Mouse (Mus musculus): ENCODE measurements around the gene Gm42688. TPM values are rescaled to one million over a fixed set of nuclear protein-coding genes. Genes with fewer than 3 reads are reported as not detected.

Gene Gm42688
- 9.4 and 10.0 TPM in 2 replicates for polyA plus RNA-seq (2012; rRNA removed)

DNA sequence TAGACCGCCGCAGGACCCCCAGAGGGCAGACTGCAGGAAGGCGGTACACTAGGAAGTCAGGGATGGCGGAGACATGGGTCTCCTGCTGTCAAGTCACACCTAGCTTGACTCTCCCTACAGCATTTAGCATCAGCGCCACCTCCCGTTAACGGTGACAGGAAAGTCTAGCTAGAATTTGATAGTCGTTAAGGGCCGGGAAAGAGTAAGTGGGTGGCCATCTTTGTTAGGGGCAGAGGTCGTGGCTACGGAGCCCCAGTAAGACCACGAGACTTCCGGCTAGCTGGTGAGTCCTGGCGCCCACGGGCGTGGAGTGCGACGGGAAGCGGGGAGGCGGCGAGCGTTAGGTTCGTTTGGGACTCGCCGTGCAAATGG, at the start of gene Gm42688, which contains the start of gene Ccdc142:
Gm42688 (plus strand) TSS at position 302 of the 372 bp plus-strand sequence.
Ccdc142 (plus strand) TSS at position 286 of the 372 bp plus-strand sequence.
- peak within 1 kb of the TSS; percentile 99 for H3K4me3 ChIP-seq (ENCODE audit: control insufficient read depth, low read depth, low read length)
- no peaks in the 10 kb centered on the region for H3K36me3 ChIP-seq (ENCODE audit: control insufficient read depth, insufficient read depth, low read length)
- H3K27ac ChIP-seq (ENCODE audit: control insufficient read depth, insufficient read depth, low read depth, low read length) = peak within 1 kb of the TSS; percentile 97
- no peaks in the 10 kb centered on the region for H3K27me3 ChIP-seq (ENCODE audit: control insufficient read depth, insufficient read depth, low read length)
- H3K4me1 ChIP-seq (ENCODE audit: control insufficient read depth, insufficient read depth, low read length) = peaks cover 19% of the 10 kb centered on the region
- TF ChIP-seq POLR2A (IDR thresholded peaks at IDR 0.05; ENCODE audit: control insufficient read depth, low read depth, low read length) = peak; percentile 93
- peak; percentile 30; the same call in 1 of the 2 replicates for TF ChIP-seq CTCF (IDR thresholded peaks at IDR 0.05; ENCODE audit: control insufficient read depth, insufficient read depth, insufficient replicate concordance, low read depth, low read length)

DNA sequence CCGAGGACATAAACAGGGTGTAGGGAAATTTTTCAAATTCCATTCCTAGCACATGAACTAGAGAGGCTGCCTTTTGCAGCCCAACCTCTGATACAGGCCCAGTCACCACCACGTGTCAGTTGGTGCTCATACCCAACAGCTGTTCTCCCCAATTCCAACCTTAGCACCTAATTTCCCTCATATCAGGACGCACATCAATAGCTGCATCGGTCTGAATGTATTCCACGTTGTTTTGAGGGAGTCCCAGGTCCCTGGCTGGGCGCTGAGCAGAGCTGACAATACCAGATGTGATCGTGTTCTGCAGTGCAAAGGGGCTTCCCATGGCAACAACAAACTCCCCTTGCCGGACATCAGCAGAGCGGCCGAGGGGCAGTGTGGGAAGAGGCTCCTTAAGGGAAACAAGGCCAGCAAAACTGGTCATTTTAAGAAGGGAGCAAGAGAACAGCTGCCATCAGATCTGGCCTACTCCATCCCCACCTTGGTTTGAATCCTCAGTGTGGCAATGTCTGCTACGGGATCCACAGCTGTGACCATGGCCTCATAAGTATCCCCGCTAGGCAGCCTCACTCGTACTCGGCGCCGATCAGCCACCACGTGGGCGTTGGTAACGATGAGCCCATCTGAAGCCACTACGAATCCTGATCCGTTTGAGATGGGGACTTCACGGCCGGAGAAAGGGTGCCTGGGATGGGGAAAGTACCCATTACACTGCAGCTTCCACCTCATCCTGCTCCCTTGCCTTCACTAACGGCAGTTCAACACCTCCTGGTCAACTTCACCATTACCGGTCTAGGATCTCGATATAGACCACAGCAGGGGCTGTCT, 48.1 kb upstream of the Gm42688 start:
- TF ChIP-seq CTCF (IDR thresholded peaks at IDR 0.05; ENCODE audit: control insufficient read depth, insufficient read depth, insufficient replicate concordance, low read depth, low read length) (no peak), POLR2A (IDR thresholded peaks at IDR 0.05; ENCODE audit: control insufficient read depth, low read depth, low read length) (0 out of 2 replicates have a peak, but pooled peaks have one; percentile 15)
- Histone ChIP-seq H3K36me3 (ENCODE audit: control insufficient read depth, insufficient read depth, low read length) (no peaks in the 10 kb centered on the region), H3K27ac (ENCODE audit: control insufficient read depth, insufficient read depth, low read depth, low read length) (peak overlapping the region; percentile 86), H3K27me3 (ENCODE audit: control insufficient read depth, insufficient read depth, low read length) (no peaks in the 10 kb centered on the region), H3K4me3 (ENCODE audit: control insufficient read depth, low read depth, low read length) (peak overlapping the region; percentile 87), H3K4me1 (ENCODE audit: control insufficient read depth, insufficient read depth, low read length) (peaks cover 12% of the 10 kb centered on the region)

DNA sequence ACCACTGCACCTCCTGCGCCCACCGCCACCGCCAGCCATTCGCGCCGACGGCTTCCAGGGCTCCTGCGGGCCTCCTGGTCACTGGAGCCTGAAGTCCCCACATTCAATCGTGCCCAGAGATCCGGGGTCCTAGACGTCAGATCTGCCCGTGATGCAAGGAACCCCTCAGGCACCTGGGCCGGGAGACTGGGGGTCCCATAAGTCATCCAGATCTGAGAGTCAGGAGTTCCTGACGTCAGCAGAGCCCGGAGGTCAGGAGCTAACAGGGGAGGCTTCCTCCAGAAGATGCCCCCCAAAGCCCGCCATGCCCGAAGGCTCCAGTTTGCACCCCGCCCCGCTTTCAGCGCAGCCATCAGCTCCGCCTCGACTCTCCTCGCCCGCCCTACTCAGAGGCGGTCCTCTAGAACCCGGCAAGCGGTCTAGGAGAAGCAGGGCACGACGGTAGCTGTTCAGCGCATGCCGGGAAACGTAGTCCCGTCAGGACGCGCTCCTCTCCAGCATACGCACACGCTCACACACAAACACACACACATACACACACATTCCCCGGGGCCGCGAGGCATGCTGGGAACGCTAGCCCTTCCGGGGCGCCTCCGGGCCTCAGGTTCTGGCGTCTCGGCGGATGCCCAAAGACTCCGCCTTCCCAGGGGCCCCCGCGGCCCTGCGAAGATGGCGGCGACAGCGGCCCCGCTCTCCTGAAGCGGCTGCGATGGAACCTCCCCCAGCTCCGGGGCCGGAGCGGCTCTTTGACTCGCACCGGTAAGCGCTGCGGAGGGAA, 47.2 kb upstream of the Gm42688 start, which contains the start of gene Aup1:
Aup1 (plus strand) TSS at position 448 of the 778 bp plus-strand sequence.
- peak; percentile 69 for TF ChIP-seq POLR2A (IDR thresholded peaks at IDR 0.05; ENCODE audit: control insufficient read depth, low read depth, low read length)
- TF ChIP-seq CTCF (IDR thresholded peaks at IDR 0.05; ENCODE audit: control insufficient read depth, insufficient read depth, insufficient replicate concordance, low read depth, low read length) = no peak
- Histone ChIP-seq H3K4me1 (ENCODE audit: control insufficient read depth, insufficient read depth, low read length) (peaks cover 12% of the 10 kb centered on the region), H3K27ac (ENCODE audit: control insufficient read depth, insufficient read depth, low read depth, low read length) (peak within 1 kb of the TSS; percentile 86), H3K36me3 (ENCODE audit: control insufficient read depth, insufficient read depth, low read length) (no peaks in the 10 kb centered on the region), H3K4me3 (ENCODE audit: control insufficient read depth, low read depth, low read length) (peak within 1 kb of the TSS; percentile 87), H3K27me3 (ENCODE audit: control insufficient read depth, insufficient read depth, low read length) (no peaks in the 10 kb centered on the region)

DNA sequence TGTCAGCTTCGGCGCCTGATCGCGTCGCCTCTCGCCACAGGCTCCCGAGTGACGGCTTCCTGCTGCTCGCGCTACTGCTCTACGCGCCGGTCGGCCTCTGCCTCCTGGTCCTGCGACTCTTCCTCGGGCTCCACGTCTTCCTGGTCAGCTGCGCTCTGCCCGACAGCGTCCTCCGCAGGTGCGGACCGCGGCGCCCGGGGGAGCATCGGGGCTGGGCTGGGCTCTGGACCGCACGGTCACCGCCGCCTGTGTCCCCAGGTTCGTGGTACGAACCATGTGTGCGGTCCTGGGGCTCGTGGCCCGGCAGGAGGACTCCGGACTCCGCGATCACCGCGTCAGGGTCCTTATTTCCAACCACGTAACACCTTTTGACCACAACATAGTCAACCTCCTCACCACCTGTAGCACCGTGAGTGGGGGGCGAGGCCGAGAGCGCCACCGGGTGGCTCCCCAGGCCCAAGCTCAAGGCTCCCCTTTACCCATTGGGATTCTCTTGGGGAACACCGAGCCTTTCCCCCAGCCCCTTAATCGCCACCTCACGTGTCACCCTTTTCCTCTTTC, 46.5 kb upstream of the Gm42688 start, which contains the start of gene Htra2:
Htra2 (minus strand) TSS at position 403 of the 561 bp plus-strand sequence.
- Histone ChIP-seq H3K4me1 (ENCODE audit: control insufficient read depth, insufficient read depth, low read length) (peaks cover 12% of the 10 kb centered on the region), H3K4me3 (ENCODE audit: control insufficient read depth, low read depth, low read length) (peak within 1 kb of the TSS; percentile 87), H3K27me3 (ENCODE audit: control insufficient read depth, insufficient read depth, low read length) (no peaks in the 10 kb centered on the region), H3K36me3 (ENCODE audit: control insufficient read depth, insufficient read depth, low read length) (no peaks in the 10 kb centered on the region), H3K27ac (ENCODE audit: control insufficient read depth, insufficient read depth, low read depth, low read length) (peak within 1 kb of the TSS; percentile 86)
- TF ChIP-seq POLR2A (IDR thresholded peaks at IDR 0.05; ENCODE audit: control insufficient read depth, low read depth, low read length) (no peak), CTCF (IDR thresholded peaks at IDR 0.05; ENCODE audit: control insufficient read depth, insufficient read depth, insufficient replicate concordance, low read depth, low read length) (no peak)

DNA sequence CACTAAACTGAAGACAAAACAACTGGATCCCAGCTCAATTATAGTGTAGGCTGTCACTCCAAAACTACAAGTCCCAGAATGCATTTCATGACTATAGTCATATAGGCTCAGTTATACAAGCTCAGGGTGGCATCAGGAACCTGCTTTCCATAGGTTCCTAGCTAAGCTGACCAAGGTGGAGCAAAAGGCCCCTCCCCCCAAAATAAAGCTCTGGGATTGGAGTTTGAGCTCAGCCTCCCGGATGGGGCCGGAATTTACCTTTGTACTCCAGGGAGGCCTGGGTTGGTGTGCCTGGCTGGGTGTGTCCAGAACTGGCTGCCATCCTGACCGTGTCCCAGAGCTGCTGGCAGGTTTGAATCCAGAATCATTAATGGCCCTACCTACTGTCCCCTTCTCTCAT, 43.6 kb upstream of the Gm42688 start, which contains the start of gene Dqx1:
Dqx1 (plus strand) TSS at position 55 of the 400 bp plus-strand sequence.
- TF ChIP-seq POLR2A (IDR thresholded peaks at IDR 0.05; ENCODE audit: control insufficient read depth, low read depth, low read length) (no peak), CTCF (IDR thresholded peaks at IDR 0.05; ENCODE audit: control insufficient read depth, insufficient read depth, insufficient replicate concordance, low read depth, low read length) (no peak)
- Histone ChIP-seq H3K36me3 (ENCODE audit: control insufficient read depth, insufficient read depth, low read length) (no peaks in the 10 kb centered on the region), H3K4me3 (ENCODE audit: control insufficient read depth, low read depth, low read length) (no peak within 1 kb of the TSS), H3K4me1 (ENCODE audit: control insufficient read depth, insufficient read depth, low read length) (peaks cover 12% of the 10 kb centered on the region), H3K27ac (ENCODE audit: control insufficient read depth, insufficient read depth, low read depth, low read length) (no peak within 1 kb of the TSS), H3K27me3 (ENCODE audit: control insufficient read depth, insufficient read depth, low read length) (no peaks in the 10 kb centered on the region)

DNA sequence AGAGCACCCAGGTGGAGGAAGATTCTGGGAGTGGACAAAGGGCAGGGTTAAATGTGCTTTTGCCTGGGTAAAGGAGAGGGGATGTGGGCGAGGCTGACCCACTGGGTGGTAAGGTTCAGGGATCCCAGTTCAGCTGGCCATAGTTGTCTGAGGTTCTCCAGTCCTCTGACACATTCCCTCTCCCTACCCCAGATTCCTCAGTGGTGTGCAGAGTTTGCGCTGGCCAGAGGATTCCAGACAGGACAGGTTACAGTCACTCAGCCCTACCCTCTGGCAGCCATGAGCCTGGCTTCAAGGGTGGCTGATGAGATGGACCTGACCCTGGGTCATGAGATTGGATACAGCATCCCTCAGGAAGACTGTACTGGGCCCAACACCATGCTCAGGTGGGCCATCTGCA, 42.7 kb upstream of the Gm42688 start:
- TF ChIP-seq POLR2A (IDR thresholded peaks at IDR 0.05; ENCODE audit: control insufficient read depth, low read depth, low read length) (no peak), CTCF (IDR thresholded peaks at IDR 0.05; ENCODE audit: control insufficient read depth, insufficient read depth, insufficient replicate concordance, low read depth, low read length) (no peak)
- H3K4me3 ChIP-seq (ENCODE audit: control insufficient read depth, low read depth, low read length) = no peak overlapping the region
- no peaks in the 10 kb centered on the region for H3K36me3 ChIP-seq (ENCODE audit: control insufficient read depth, insufficient read depth, low read length)
- no peak overlapping the region for H3K27ac ChIP-seq (ENCODE audit: control insufficient read depth, insufficient read depth, low read depth, low read length)
- H3K27me3 ChIP-seq (ENCODE audit: control insufficient read depth, insufficient read depth, low read length) = no peaks in the 10 kb centered on the region
- peaks cover 5% of the 10 kb centered on the region for H3K4me1 ChIP-seq (ENCODE audit: control insufficient read depth, insufficient read depth, low read length)
